Mouse (Mus musculus) cerebellum, adult 11 months (tissue): ENCODE measurements around the gene Cntn1.
"Not testable (repeated sequence)": the region's sequence is repeated elsewhere in the genome, so short reads cannot be mapped to it uniquely, and the experiment has no call there.

Source experiments
- DNase-seq: peaks from one replicate; pipeline ENCODE4 v3.0.0; 2022

Cntn1 gene

GRCm38 (mm10) chr15:92276826-92277225 is 225.9 kb downstream of the Cntn1 start:
- DNase-seq, result no peak

- no peak for DNase-seq
Observed at GRCm38 (mm10) chr15:92277984-92278383, 227.0 kb downstream of the Cntn1 start.

GRCm38 (mm10) chr15:92280966-92281365 is 230.0 kb downstream of the Cntn1 start:
- no peak for DNase-seq

GRCm38 (mm10) chr15:92287616-92288015 is 236.7 kb downstream of the Cntn1 start:
- no peak for DNase-seq

- DNase-seq, result no peak
Observed at GRCm38 (mm10) chr15:92296479-92296878, 245.5 kb downstream of the Cntn1 start.

DNA sequence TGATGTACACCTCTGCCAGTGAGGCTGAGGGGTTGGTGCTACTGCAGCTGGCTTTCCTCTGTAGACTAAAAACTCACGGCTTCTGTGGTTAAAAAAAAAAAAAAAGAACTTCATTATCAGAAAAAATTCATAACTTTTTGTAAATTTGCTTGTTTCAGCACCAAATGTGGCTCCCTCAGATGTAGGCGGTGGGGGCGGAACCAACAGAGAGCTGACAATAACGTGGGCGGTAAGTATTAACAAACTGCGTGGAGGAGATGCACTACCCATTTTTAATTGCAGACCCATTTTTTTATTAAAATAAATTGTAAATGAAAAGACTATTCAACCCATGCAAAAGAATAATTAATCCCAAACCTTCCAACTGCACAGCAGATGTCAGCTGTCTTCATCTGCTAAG is 251.8 kb downstream of the Cntn1 start:
- DNase-seq, result no peak

DNA sequence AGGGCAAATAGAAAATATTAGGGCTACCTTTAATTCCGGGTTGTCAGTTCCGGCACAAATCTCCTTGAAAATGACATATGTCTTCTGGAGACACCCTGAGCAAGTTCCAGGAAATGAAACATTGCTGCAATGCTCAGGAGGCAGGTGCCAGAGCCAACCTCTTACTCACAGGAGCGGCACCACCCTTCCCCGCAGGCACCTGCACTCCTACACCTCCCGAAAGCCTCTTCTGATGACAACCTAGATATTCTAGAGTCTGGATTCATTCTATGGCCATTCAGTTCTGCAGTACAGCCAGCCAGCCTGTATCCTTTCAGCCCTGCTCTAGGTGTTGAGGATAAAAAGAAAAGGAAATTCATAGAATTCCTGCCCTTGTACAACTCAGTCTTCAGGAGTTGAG is 253.3 kb downstream of the Cntn1 start:
- DNase-seq, result no peak

DNA sequence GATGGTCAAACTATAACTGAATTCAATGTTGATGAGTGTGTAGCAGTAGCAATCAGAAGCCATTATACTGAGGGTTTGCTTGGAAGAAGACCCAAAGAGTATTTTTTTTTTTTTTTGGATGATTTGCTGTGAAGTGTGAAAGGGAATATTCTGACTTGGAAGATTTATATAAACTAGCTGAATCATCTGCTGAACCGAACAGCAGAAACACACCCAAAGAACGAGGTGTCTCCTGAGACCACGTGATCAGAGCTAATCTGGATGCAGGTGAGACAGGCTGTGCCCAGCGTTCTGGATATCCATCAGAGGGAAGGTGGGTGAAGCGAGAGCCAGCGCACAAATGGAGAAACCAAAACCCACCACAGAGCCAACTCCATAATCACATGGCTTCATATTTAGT is 271.0 kb downstream of the Cntn1 start:
- no peak for DNase-seq

- DNase-seq, result no peak
Observed at GRCm38 (mm10) chr15:92327111-92327510, 276.1 kb downstream of the Cntn1 start.

GRCm38 (mm10) chr15:92340253-92340652 is 289.3 kb downstream of the Cntn1 start:
- DNase-seq, result no peak

- DNase-seq, result no peak
Observed at GRCm38 (mm10) chr15:92341424-92341823, 290.5 kb downstream of the Cntn1 start.

DNA sequence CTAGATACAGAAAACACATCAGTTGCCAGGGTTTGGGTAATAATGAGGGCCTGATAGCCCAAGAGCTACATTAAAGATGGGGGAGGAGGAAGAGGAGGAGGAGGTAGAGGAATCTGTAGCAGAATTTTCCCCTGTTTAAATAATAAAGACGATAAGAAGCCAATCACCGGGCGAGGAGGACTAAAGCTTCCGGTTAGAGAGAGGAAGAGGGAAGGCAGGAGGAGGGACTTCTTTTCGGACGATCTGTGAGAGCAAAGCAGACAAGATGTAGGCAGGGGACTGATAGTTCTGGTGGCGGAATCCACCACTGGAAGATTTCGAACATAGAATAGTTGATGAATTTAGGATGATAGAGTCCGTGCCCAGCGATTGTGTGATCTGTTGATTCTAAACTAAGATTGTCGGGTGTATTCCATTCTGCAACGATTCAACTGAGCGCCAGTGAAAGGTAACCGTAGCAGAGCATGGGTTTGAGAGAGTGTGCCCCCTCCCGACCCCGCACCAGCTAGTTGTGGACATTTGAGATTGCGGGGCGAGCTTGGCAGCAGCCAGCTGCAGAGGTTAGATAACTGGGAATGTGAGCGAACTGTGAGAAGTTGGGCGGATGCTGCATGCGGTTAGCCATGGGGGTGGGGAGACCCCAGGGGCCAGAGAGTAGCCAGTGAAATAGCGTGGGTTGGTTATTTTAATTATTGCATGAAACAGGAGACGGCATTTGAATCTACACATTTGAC is 293.3 kb downstream of the Cntn1 start:
- no peak for DNase-seq

GRCm38 (mm10) chr15:92347426-92347825 is 296.5 kb downstream of the Cntn1 start:
- no peak for DNase-seq

- no peak for DNase-seq
Observed at GRCm38 (mm10) chr15:92347902-92348301, 296.9 kb downstream of the Cntn1 start.

DNA sequence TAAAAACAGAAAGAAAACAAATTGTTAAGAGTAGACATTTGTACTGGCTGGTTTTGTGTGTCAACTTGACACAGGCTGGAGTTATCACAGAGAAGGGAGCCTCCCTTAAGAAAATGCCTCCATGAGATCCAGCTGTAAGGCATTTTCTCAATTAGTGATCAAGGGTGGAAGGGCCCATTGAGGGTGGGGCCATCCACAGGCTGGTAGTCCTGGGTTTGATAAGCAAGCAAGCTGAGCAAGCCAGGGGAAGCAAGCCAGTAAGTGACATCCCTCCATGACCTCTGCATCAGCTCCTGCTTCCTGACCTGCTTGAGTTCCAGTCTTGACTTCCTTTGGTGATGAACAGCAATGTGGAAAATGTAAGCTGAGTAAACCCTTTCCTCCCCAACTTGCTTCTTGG is 297.5 kb downstream of the Cntn1 start:
- DNase-seq, result not testable (repeated sequence)

DNA sequence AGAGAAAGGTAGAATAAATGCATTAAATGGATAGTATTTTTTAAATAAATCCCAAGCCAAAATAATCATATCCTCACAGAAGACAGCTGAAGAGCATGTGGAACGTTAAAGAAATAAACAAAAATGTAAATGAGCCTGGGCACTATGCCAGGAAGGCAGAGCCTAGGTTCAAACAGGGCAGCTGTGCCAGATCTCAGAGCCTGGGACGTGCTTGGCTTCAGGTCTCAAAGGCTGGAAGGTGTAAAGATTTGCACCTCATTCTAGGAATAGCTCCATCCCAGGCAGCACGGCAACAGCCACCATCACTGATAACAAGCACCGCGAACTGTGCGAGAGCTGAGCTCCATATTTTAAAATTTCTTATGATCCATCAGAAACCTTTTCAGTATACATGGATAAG is 313.2 kb downstream of the Cntn1 start:
- no peak for DNase-seq

- no peak for DNase-seq
Observed at GRCm38 (mm10) chr15:92364592-92364991, 313.6 kb downstream of the Cntn1 start.
